Mouse (Mus musculus): ENCODE results near the gene Apoe.

Gene Apoe

GRCm38 (mm10) chr7:19698907-19699826 is at the start of gene Apoe:
Apoe (minus strand) TSS chr7:19699188.
- no peak; the same call in 1 of the 2 replicates for TF ChIP-seq GATA4 (IDR thresholded peaks at IDR 0.05; ENCODE audit: insufficient replicate concordance, low read length)

DNA sequence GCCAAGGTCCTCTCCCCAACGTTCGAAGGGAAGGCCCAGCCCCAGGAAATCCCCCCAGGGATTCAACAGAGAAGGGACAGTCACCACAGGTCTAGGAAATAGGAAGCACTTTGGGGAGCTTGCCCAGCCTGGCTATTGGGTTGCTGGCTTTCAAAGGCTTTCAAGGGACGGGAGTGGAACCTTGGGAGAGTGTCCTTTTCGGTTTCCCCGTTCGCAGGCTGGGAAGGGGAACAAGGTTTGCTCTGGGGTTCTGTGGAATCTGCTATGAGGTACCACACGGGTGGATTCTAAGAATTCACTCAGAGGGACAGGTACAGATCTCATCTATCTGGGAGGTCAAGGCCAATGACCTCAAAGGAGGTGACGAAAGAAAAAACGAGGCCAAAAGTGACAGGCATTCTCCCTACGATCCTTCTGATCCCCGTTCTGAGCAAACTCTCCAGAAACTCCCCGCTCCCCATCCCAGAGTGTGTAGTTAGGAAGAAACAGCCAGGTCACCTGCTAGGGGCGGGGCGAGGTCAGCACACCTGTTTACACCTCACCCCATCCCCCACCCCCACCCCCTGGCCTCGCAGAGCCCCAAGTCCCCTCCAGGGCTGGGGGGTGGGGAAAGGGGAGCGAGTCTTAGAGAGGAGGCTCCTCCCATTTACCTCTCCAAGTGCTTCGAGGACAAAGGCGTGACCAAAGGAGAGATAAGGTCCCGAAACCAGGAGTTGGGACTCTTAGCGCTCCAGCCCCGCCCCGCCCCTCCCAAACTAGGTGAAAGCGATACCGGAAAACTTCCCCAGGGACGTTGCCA is 48.6 kb upstream of the Apoe start:
- no peak for TF ChIP-seq GATA4 (IDR thresholded peaks at IDR 0.05; ENCODE audit: insufficient replicate concordance, low read length)

- no peak for TF ChIP-seq GATA4 (IDR thresholded peaks at IDR 0.05; ENCODE audit: insufficient replicate concordance, low read length)
Measured at GRCm38 (mm10) chr7:19746426-19747201, 47.6 kb upstream of the Apoe start.

DNA sequence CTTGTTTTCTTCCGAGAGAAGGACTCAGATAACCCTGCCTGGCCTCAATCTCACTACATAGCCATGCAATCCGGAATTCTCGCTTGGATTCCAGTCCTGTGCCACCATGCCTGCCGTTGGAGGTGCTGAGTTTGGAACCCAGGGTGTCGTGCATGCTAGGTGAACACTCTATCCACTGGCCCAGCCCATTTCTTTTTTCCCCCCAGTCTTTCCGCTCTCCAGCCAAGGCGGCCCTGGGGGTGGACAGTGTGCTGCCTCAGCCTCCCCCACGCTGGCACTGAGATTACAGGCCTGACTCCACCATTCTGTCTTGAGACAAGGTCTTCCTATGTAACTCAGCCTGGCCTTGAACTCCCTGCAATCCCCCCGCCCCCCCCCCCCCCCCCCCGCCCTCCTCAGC is 47.0 kb upstream of the Apoe start:
- no peak for TF ChIP-seq GATA4 (IDR thresholded peaks at IDR 0.05; ENCODE audit: insufficient replicate concordance, low read length)

- no peak for TF ChIP-seq GATA4 (IDR thresholded peaks at IDR 0.05; ENCODE audit: insufficient replicate concordance, low read length)
Measured at GRCm38 (mm10) chr7:19744590-19745385, 45.8 kb upstream of the Apoe start.

DNA sequence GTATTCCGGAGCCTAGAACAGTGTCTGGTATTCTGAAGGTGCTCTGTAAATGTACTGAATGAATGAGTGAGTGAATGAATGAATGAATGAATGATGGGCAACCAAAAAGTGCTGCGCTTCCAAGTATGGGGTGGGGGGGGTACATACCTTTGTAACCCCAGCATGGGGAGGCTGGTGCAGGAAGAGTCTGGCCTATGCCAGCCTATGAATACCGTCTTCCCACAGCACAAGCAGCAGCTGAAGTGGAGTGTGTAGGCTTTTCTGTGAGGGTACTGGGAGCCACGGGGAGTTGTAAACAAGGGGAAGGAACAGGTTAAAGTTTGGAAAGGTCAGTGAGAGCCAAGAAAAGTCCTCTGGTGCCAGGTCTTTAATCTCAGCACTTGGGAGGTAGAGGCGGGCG is 44.8 kb upstream of the Apoe start:
- TF ChIP-seq GATA4 (IDR thresholded peaks at IDR 0.05; ENCODE audit: insufficient replicate concordance, low read length), result no peak

DNA sequence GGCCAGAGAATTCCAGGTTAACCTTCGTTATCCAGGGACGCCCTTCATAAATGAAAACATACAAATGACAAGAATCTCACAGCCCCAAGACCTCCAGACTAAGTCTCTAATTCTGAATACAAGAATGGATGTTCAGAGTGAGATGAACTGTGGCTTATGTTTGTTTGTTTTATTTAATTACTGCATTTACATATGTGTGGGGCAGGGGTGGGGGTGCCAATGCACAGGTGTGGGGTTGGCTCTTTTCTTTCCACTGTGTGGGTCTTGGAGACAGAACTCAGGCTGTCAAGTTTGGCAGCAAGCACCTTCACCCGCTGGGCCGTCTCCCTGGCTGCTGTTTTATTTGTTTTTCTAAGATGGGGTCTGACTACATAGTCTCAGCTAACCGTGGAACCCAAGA is 43.5 kb upstream of the Apoe start:
- TF ChIP-seq GATA4 (IDR thresholded peaks at IDR 0.05; ENCODE audit: insufficient replicate concordance, low read length), result no peak

DNA sequence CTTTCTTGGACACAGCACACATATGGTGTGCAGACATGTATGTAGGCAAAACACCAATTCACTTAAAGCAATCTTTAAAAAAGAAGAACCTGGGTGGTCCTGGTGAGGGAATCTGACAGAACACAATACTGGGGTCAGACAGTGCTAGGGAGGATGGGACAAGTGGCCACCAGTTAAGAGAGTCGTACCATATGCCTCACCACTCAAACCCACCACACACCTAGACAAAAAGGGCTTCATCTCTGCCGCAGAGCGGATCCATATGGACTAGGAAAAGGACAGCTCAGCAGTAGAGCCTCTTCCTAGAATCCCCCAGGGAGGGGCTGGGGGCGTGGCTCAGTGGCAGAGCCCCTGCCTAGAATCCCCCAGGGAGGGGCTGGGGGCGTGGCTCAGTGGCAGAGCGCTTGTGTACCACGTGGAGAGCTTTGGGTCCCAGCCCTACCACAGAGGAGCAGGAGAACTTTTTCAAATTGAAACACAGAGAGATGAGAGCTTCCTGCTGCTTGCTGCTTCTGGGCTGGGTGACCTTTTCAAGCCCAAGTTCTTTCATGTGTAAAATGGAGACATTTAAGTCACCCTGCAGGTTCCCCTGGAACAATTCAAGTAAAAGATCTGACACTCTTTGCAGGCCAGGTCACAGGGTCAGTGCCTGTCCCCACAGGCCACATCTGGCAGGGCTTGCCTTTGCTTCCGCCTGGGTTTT is 42.5 kb upstream of the Apoe start:
- TF ChIP-seq GATA4 (IDR thresholded peaks at IDR 0.05; ENCODE audit: insufficient replicate concordance, low read length), result no peak

DNA sequence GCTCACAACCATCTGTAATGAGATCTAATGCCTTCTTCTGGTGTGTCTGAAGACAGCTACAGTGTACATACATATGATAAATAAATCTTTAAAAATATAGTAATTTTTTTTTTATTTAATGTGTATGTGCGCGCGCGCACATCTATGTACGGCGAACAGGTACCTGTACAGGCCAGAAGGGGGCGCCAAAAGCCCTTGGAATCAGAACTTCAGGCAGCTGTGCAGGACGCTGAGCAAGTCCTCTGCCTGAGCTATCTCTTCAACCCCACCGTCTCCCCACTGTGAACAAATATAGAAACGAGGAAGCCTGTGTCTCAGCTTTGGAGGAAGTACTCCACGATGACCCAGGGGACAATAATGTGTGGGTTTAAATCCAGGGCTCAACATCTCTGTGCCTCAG is 41.3 kb upstream of the Apoe start:
- no peak for TF ChIP-seq GATA4 (IDR thresholded peaks at IDR 0.05; ENCODE audit: insufficient replicate concordance, low read length)

DNA sequence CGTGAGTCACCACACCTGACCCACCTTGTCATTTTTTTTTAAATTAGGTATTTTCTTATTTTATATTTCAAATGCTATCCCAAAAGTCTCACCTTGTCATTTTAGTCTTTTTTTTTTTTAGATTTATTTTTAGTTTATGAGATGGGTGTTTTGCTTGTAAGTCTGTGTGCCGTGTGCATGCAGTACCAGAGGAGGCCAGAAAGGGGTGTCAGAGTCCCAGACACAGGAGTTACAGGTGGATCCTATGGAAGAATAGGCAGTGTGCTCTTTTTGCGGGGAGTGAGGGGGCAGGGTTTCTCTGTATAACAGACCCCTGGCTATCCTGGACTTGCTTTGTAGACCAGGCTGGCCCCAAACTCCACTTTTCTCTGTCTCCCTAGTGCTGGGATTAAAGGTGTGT is 39.8 kb upstream of the Apoe start:
- no peak for TF ChIP-seq GATA4 (IDR thresholded peaks at IDR 0.05; ENCODE audit: insufficient replicate concordance, low read length)

DNA sequence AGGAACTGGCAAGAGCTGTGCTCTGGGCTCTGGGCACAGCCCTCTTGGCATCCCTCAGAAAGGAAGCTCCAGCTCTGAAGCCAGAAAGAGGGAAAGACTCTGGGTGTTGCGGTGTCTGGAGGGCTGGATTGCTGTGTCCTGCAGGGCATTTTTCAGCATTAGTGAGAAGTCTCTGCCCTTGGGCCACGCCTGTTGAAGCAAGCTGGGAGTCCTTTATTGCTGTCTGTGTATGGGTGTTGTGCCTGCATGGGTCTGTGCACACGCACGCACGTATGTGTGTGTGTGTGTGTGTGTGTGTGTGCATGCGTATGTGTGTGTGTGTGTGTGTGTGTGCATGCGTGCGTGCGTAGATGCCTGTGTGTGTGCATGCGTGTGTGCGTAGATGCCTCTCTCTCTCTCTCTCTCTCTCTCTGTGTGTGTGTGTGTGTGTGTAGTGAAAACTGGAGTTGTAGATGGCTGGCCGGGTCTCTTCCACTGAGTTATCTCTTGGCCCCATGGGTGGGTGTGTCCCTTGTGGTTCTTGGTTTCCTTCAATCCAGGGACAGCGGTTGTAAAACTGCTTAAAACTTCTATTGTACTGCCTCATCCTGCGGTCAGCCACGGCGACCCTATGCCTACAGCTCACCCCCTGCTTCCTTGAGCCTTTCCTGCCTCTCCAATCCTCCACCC is 37.5 kb upstream of the Apoe start:
- peak; percentile 35; the same call in 1 of the 2 replicates for TF ChIP-seq GATA4 (IDR thresholded peaks at IDR 0.05; ENCODE audit: insufficient replicate concordance, low read length)

DNA sequence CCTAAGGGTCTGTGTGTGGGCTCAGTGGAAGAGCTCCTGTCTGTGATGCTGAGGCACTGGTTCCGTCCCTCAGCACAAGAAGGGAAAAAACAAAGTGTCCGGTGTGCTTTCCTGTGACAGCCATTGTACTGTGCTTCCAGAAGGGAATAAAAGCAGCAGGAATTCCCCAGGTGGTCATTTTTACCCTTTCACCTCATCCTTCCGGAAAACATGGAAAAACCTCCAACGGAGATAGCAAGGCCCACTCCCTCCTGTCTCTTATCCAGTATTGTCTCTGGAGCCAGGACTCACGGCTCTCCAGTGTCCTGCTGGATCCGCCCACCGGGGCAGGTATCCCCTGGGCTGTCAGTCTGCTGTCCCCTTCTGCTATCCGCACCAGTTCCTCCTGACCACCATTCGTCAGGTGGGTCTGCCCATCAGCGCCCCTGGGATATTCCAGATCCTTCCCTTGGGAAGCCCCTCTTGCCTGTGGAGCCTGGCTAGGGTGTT is 35.2 kb upstream of the Apoe start:
- TF ChIP-seq GATA4 (IDR thresholded peaks at IDR 0.05; ENCODE audit: insufficient replicate concordance, low read length), result no peak

DNA sequence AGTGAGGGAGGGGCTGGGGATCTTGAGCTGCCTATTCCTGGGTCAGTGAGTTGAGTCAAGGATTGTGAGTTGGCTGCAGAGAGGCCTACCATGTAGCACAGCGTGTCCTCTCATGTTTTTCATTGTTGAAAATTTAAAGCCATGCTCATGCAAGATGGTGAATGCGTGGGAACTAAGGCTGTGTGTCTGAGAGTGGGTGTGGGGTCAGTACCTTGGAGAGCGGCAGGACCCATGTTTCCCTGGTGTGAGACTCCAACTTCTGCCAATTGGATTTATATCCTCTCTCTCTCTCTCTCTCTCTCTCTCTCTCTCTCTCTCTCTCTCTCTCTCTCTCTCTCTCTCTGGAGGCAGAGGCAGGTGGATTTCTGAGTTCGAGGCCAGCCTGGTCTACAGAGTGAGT is 27.6 kb upstream of the Apoe start:
- no peak for TF ChIP-seq GATA4 (IDR thresholded peaks at IDR 0.05; ENCODE audit: insufficient replicate concordance, low read length)
